Mouse (Mus musculus): ENCODE measurements around the gene Mknk1.

DNA sequence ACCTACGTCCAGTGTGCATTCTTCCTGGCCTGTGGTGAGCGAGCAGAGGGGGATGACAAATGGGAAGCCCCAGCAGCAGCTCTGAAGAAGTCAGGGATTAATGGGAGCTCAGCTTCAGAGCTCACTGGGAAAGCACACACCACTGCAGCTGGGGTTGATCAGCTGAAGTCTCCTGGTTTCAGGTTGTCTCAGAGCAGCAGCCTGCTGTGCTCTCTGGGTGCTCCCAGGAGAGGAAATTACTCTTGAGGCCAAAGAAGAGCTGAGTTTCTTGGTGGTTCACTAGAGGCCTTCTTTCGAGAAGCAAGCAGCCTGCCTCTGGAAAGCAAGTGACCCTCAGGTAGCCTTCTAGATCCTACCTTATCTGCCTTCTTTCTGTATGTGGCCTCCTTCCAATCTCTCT, 18.1 kb upstream of the Mknk1 start:
- no peak for TF ChIP-seq CTCF (IDR thresholded peaks at IDR 0.05; ENCODE audit: control insufficient read depth, insufficient read depth, insufficient read length)
- TF ChIP-seq USF1 (IDR thresholded peaks at IDR 0.05; ENCODE audit: low read depth) = no peak
- no peak for TF ChIP-seq MAX (IDR thresholded peaks at IDR 0.05)
- no peak for TF ChIP-seq MYOD1 (IDR thresholded peaks at IDR 0.05; ENCODE audit: control insufficient read depth, insufficient read length, low read depth)
- TF ChIP-seq MYOG (IDR thresholded peaks at IDR 0.05; ENCODE audit: control insufficient read depth, extremely low read depth, insufficient read length) = no peak
